Mouse (Mus musculus) CH12.LX (cell line): Measurements from ENCODE around the gene Celf5. TPM values are rescaled to one million over a fixed set of nuclear protein-coding genes. Genes with fewer than 3 reads are reported as not detected.
A peak's percentile ranks its signal among the peaks of the same experiment; 100 is the strongest.

Experiments used
- DNase-seq: peaks from one replicate; pipeline ENCODE4 v3.0.0-alpha.2; 2013; ENCODE audit errors: extremely low read depth
- H3K27ac ChIP-seq: 2 replicates; pipeline ENCODE4 v1.5.1; 2012; ENCODE audit warnings: low read depth, mild to moderate bottlenecking, control low read depth, moderate library complexity; ENCODE audit not compliant: insufficient read depth
- H3K27me3 ChIP-seq: replicated peaks from 2 replicates; pipeline ENCODE3; 2012; ENCODE audit warnings: inconsistent platforms
- H3K36me3 ChIP-seq, 2 experiments: replicated peaks in 1 of 2; 2 replicates each; pipeline versions ENCODE3 to v1.6.1; 2012; ENCODE audit warnings: inconsistent platforms in 1 of 2, low read length in 1 of 2, mild to moderate bottlenecking in 1 of 2, mixed read lengths in 1 of 2, moderate library complexity in 1 of 2; ENCODE audit not compliant: control insufficient read depth in 1 of 2, insufficient read depth in 1 of 2
- H3K4me1 ChIP-seq, 2 experiments: 2 replicates each; pipeline ENCODE4 v1.6.1; 2012; ENCODE audit warnings: inconsistent platforms in 1 of 2, moderate library complexity in 1 of 2; ENCODE audit not compliant: insufficient read depth in 2 of 2, control insufficient read depth in 1 of 2
- H3K4me2 ChIP-seq: 2 replicates; pipeline ENCODE4 v1.6.1; 2012; ENCODE audit warnings: low read depth, mild to moderate bottlenecking, control low read depth; ENCODE audit not compliant: poor library complexity, insufficient read depth, severe bottlenecking
- H3K4me3 ChIP-seq, 3 experiments: fragments of 150-350 bp in 1 of 3; sonication (generic) in 1 of 3; replicated peaks in 1 of 3; 2 replicates each; pipeline versions ENCODE3 to v1.5.1; 2011 to 2012; ENCODE audit warnings: low read depth in 2 of 3, low read length in 2 of 3, mild to moderate bottlenecking in 2 of 3, moderate library complexity in 2 of 3, control low read depth in 1 of 3, improper control_type of control experiment in 1 of 3, inconsistent platforms in 1 of 3, mixed read lengths in 1 of 3; ENCODE audit not compliant: poor library complexity in 1 of 3
- H3K79me2 ChIP-seq: replicated peaks from 2 replicates; pipeline ENCODE4 v1.6.1; 2012; ENCODE audit warnings: mild to moderate bottlenecking, moderate library complexity; ENCODE audit not compliant: control insufficient read depth, poor library complexity, insufficient read depth, severe bottlenecking; ENCODE audit errors: extremely low read depth
- H3K9ac ChIP-seq: 2 replicates; pipeline ENCODE4 v1.6.1; 2012; ENCODE audit warnings: low read depth, mild to moderate bottlenecking, control low read depth, moderate library complexity; ENCODE audit not compliant: insufficient read depth
- H3K9me3 ChIP-seq: replicated peaks from 2 replicates; pipeline ENCODE3; 2012; ENCODE audit warnings: low read length, inconsistent platforms, mixed read lengths
- BHLHE40 ChIP-seq: IDR thresholded peaks from 2 replicates; pipeline ENCODE4 v1.6.1; 2011; ENCODE audit warnings: mild to moderate bottlenecking, low read depth, low read length, improper control_type of control experiment
- CTCF ChIP-seq, 2 experiments: IDR thresholded peaks in 1 of 2; conservative IDR thresholded peaks in 1 of 2; 2 replicates each; pipeline ENCODE4 v1.5.1; 2011 to 2012; ENCODE audit warnings: low read depth in 2 of 2, low read length in 2 of 2, improper control_type of control experiment in 1 of 2, inconsistent platforms in 1 of 2, mild to moderate bottlenecking in 1 of 2, moderate library complexity in 1 of 2
- ELF1 ChIP-seq: IDR thresholded peaks from 2 replicates; pipeline ENCODE4 v1.6.1; 2014; ENCODE audit warnings: low read depth, mild to moderate bottlenecking, inconsistent platforms, low read length, improper control_type of control experiment
- EP300 ChIP-seq: IDR thresholded peaks from 2 replicates; pipeline ENCODE4 v1.6.1; 2011; ENCODE audit warnings: low read length, improper control_type of control experiment
- GABPA ChIP-seq: IDR thresholded peaks from 2 replicates; pipeline ENCODE4 v1.6.1; 2012; ENCODE audit warnings: low read depth, low read length, improper control_type of control experiment, inconsistent platforms; ENCODE audit not compliant: insufficient replicate concordance
- IRF4 ChIP-seq: IDR thresholded peaks from 2 replicates; pipeline ENCODE4 v1.6.1; 2014; ENCODE audit warnings: low read depth, mild to moderate bottlenecking, inconsistent platforms, low read length, improper control_type of control experiment
- JUND ChIP-seq: conservative IDR thresholded peaks from 2 replicates; pipeline ENCODE4 v1.6.1; 2011; ENCODE audit warnings: low read depth, low read length, improper control_type of control experiment
- MAZ ChIP-seq: IDR thresholded peaks from 2 replicates; pipeline ENCODE4 v1.6.1; 2012; ENCODE audit warnings: low read depth, mild to moderate bottlenecking, inconsistent platforms, low read length, improper control_type of control experiment, moderate library complexity
- MXI1 ChIP-seq: IDR thresholded peaks from 2 replicates; pipeline ENCODE4 v1.6.1; 2011; ENCODE audit warnings: mild to moderate bottlenecking, low read depth, low read length, improper control_type of control experiment
- PAX5 ChIP-seq: IDR thresholded peaks from 2 replicates; pipeline ENCODE4 v1.6.1; 2012; ENCODE audit warnings: low read length, inconsistent platforms, mixed read lengths
- POLR2A ChIP-seq: IDR thresholded peaks from 2 replicates; pipeline ENCODE4 v1.6.1; 2011; ENCODE audit warnings: low read depth, mild to moderate bottlenecking, improper control_type of control experiment, low read length
- RAD21 ChIP-seq: IDR thresholded peaks from 2 replicates; pipeline ENCODE4 v1.6.1; 2011; ENCODE audit warnings: low read depth, mild to moderate bottlenecking, low read length, improper control_type of control experiment, moderate library complexity
- RCOR1 ChIP-seq: conservative IDR thresholded peaks from 2 replicates; pipeline ENCODE4 v1.6.1; 2012; ENCODE audit warnings: low read depth, mild to moderate bottlenecking, inconsistent platforms, low read length, improper control_type of control experiment
- SIN3A ChIP-seq: IDR thresholded peaks from 2 replicates; pipeline ENCODE4 v1.6.1; 2012; ENCODE audit warnings: low read length, improper control_type of control experiment, inconsistent platforms
- SMC3 ChIP-seq: IDR thresholded peaks from 2 replicates; pipeline ENCODE4 v1.6.1; 2011; ENCODE audit warnings: low read depth, low read length, improper control_type of control experiment
- TBP ChIP-seq: conservative IDR thresholded peaks from 2 replicates; pipeline ENCODE4 v1.6.1; 2011; ENCODE audit warnings: low read depth, low read length, improper control_type of control experiment
- TCF12 ChIP-seq: IDR thresholded peaks from 2 replicates; pipeline ENCODE4 v1.6.1; 2014; ENCODE audit warnings: low read depth, mild to moderate bottlenecking, inconsistent platforms, low read length, improper control_type of control experiment
- USF2 ChIP-seq: conservative IDR thresholded peaks from 2 replicates; pipeline ENCODE4 v1.6.1; 2011; ENCODE audit warnings: low read depth, low read length, improper control_type of control experiment
- ZC3H11A ChIP-seq: IDR thresholded peaks from 2 replicates; pipeline ENCODE4 v1.6.1; 2012; ENCODE audit warnings: low read depth, mild to moderate bottlenecking, inconsistent platforms, low read length, improper control_type of control experiment
- dilution Hi-C: fragments of 300-500 bp; cut with MboI; formaldehyde crosslinking; loops from 2 replicates; pipeline ENCODE4 v1.14.3; 2020; ENCODE audit warnings: low sequenced_read_pairs; ENCODE audit not compliant: extremely low pct_unique_long_range_greater_than_20kb, extremely low pct_ligation_motif_present
- in situ Hi-C: fragments of 300-500 bp; cut with MboI; formaldehyde crosslinking; loops from 3 replicates; pipeline ENCODE4 v1.14.3; 2019; ENCODE audit warnings: low sequenced_read_pairs, low pct_ligation_motif_present, low pct_unique_long_range_greater_than_20kb, mixed read lengths
- polyA plus RNA-seq: library from polyadenylated mRNA; unstranded; fragments of >175 nt; gene quantifications from 2 replicates; pipeline ENCODE4 v1.2.1, GENCODE M21; 2012; ENCODE audit warnings: low read depth; ENCODE audit not compliant: insufficient read length
- total RNA-seq, 2 experiments: library from RNA; depleted of rRNA; stranded (reverse); fragments of 300-350 nt in 1 of 2; fragments of >200 nt in 1 of 2; gene quantifications; 2 replicates each; pipeline ENCODE4 v1.2.3; 2012 to 2014

Gene Celf5
- total and polyA plus RNA-seq, 3 experiments: 0.07 to 0.08 TPM; not detected in 1

DNA sequence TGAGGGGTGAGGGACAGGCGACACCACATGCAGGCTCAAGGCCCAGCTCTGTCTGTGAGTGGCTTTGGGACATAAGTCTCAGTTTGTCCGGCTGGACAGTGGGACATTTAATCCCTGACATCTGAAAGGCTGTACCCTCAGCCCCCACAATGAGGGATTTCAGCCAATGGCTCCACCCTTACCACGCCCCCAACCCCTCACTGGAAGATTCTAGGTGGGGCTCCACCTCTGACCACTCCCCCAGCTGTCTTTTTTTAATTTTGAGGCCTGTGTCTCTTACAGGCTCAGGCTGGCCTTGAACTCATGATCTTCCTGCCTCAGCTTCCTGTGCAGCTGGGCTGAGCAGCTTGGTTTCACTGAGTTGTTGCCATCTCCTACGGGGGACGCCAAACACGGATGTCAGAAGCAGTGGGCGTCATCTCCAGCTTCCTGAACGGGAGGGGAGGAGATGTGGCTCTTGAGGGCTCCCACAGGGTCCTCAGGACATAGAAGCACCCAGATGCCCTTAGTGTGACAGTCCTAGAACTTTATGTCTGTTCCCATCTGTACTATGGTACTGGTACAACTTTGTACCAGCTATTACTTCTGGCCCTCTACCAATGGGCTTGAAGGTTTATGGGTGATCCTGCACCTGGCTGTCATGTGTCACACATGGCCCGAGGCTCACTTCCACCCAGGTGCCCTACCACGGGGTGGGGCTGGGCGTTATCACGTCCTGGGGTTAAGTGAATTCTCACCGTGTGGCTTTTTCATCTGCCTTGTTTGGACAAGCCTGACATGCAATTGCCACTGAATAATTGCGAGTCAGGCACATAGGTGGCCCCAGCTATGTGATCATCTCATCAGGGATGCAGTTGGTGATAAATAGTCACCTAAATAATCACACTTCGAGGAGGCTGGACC is 47.9 kb downstream of the Celf5 start:
- in situ Hi-C loops (no loop called here), dilution Hi-C loops (no loop called here)
- Histone ChIP-seq H3K4me3 (no peak overlapping the region), H3K4me1 (peaks cover 21 to 42% of the 10 kb centered on the region in 2 experiments), H3K79me2 (no peaks in the 10 kb centered on the region), H3K27ac (no peak overlapping the region), H3K9ac (no peak overlapping the region), H3K27me3 (peaks cover 15% of the 10 kb centered on the region), H3K9me3 (no peaks in the 10 kb centered on the region), H3K36me3 (no peaks in the 10 kb centered on the region), H3K4me2 (no peak overlapping the region)
- DNase-seq: no peak
- no peak for TF ChIP-seq POLR2A
- TF ChIP-seq PAX5: no peak
- no peak for TF ChIP-seq SMC3
- no peak for TF ChIP-seq TBP
- no peak for TF ChIP-seq USF2
- TF ChIP-seq EP300: no peak
- TF ChIP-seq MXI1: no peak
- no peak for TF ChIP-seq RAD21
- no peak for TF ChIP-seq JUND
- TF ChIP-seq BHLHE40: no peak
- no peak for TF ChIP-seq IRF4
- TF ChIP-seq CTCF (conservative IDR thresholded peaks at IDR 0.05 in 1 of 2, IDR thresholded peaks at IDR 0.05 in 1 of 2; ENCODE audit: low read depth in 2 of 2, low read length in 2 of 2): no peak
- TF ChIP-seq ELF1: no peak
- TF ChIP-seq MAZ: no peak
- no peak for TF ChIP-seq GABPA
- TF ChIP-seq RCOR1: no peak
- no peak for TF ChIP-seq TCF12
- TF ChIP-seq ZC3H11A: no peak
- TF ChIP-seq, all 38 proteins: peak for 0

DNA sequence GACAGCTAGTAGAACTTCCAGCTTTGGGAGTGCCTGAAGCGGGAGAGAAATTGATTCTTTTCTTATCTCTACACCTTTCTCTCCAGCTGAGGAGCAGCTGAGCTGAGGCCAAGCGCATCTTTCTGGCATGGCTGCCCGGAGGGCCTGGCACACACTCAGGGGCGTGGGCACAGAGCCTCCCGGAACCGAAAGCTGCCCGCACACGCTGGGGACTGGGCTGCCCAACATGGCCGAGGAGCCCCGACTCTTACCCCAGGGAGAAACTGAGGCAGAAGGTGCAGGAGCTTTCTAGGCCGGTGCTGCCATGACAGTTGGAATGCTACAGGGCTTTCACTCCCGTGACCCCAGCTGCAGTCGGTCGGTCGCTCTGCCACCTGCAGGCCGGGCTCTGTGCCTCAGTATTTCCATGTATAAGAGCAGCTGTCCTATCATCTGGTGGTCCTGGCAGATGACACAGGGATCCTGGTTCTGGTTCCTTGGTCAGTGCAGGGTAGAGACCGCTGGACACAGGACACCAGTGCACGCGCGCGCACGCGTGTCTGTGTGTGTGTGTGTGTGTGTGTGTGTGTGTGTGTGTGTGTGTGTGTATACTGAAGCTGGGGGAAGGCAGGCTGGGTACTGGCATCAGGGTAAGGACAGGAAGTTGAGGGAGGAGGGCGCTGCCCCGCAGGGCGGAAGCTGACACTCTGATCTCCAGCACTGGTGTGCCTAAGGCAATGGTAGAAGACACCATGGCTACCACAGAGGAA is 48.8 kb downstream of the Celf5 start:
- H3K4me3 ChIP-seq: no peak overlapping the region
- dilution Hi-C loops: no loop called here

More for the DNA sequence above, 48.8 kb downstream of the Celf5 start:
- no peaks in the 10 kb centered on the region for H3K79me2 ChIP-seq
- H3K9ac ChIP-seq: no peak overlapping the region
- no peaks in the 10 kb centered on the region for H3K36me3 ChIP-seq
- peaks cover 27 to 51% of the 10 kb centered on the region in 2 experiments for H3K4me1 ChIP-seq
- no peak for DNase-seq
- peaks cover 15% of the 10 kb centered on the region for H3K27me3 ChIP-seq
- no peaks in the 10 kb centered on the region for H3K9me3 ChIP-seq
- no peak overlapping the region for H3K4me2 ChIP-seq
- no peak overlapping the region for H3K27ac ChIP-seq
- TF ChIP-seq TCF12 (no peak), SMC3 (peak; percentile 8; the same call in 1 of the 2 replicates), SIN3A (0 out of 2 replicates have a peak, but pooled peaks have one; percentile 1), IRF4 (no peak)
- in situ Hi-C loops: no loop called here
